Mouse (Mus musculus): ENCODE data around the gene Tle1.

The Tle1 gene

GRCm38 (mm10) chr4:72200559-72201409, at the start of gene Tle1:
TSS of gene Tle1 (minus strand) at chr4:72200919.
- peak; percentile 100 for DNase-seq

GRCm38 (mm10) chr4:72233584-72234219, 33.0 kb upstream of the Tle1 start:
- no peak for DNase-seq

DNA sequence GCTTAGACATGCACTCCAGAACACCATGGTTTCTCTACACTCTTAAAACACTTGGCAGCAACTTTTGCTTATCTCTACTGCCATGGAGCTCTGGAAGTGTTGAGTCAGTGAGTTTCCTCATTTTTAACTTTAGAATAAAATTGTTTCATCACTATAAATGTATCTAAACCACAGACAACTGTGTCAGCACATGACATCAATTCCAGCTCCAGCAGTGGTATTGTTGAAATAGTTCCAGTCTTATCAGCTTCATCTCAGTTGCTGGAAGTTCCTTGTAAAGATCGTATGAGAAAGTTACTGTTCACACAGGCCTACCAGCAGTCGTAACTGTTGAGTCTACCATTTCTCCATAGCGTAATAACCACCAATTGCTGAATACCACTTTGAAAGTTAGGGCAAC, 31.5 kb upstream of the Tle1 start:
- DNase-seq: no peak

DNA sequence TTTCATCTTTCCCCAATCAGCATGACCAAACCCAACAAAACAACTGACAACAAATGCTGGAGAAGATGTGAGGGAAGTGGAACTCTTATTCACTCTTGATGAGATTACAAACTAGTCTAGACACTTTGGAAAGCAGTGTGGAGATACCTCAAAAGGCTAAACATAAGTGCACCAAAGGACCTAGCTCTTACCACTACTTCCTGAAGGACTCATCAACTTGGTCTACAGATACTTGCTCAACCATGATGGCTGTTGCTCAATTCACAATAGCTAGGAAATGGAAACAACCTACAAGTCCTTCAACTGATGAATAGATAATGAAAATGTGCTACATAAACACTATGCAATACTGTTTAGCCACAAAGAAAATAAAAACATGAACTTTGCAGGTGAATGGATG, 30.1 kb upstream of the Tle1 start:
- DNase-seq: no peak

DNA sequence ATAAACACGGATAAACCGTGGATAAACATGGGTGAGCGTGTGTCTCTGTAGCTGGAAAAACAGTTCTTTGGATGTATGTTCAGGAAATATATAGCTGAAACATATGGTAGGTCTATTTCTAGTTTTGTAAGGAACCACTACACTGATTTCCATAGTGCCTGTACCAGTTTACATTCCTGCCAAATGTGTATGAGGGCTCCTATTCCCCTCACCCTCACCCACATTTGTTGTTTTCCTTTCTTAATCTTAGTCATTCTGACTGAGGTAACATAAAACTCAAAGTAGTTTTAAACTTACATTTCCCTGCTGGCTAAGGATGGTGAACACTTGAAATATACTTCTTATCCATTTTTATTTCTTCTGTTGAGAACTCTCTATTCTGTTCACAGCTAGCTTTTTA, 20.9 kb upstream of the Tle1 start:
- DNase-seq: no peak

GRCm38 (mm10) chr4:72204420-72205045, 3.8 kb upstream of the Tle1 start:
- no peak for DNase-seq

GRCm38 (mm10) chr4:72201521-72201991, 837 bp upstream of the Tle1 start:
- DNase-seq: peak; percentile 71

GRCm38 (mm10) chr4:72199571-72200558, 854 bp downstream of the Tle1 start:
- no peak for DNase-seq

DNA sequence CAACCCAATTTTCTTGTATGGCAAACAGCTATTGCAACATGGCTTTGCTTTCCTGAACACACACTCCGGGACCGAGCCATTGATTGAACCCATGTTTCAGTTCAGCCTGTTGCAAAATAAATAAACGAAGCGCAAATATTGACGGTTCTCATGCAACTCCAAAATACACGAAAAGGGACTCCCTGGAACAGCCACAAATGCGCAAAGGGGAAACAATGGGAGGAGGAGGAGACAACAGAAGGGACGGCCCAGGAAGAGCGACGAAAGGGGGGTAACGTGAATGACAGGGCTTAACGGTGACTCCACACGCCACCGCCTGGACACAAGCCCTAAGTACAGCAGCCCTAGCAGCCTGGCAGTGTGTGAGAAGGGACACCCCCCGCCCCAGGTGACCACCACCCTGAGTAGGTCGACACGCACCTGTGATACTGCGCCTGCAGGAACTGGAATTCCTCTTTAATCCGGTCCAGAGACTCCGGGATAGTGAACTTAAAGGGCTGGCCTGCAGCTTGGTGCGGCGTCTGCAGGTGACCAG, 1.8 kb downstream of the Tle1 start:
- peak; percentile 83 for DNase-seq

GRCm38 (mm10) chr4:72197888-72198605, 2.7 kb downstream of the Tle1 start:
- DNase-seq: peak; percentile 45

GRCm38 (mm10) chr4:72195116-72195835, 5.4 kb downstream of the Tle1 start:
- no peak for DNase-seq

DNA sequence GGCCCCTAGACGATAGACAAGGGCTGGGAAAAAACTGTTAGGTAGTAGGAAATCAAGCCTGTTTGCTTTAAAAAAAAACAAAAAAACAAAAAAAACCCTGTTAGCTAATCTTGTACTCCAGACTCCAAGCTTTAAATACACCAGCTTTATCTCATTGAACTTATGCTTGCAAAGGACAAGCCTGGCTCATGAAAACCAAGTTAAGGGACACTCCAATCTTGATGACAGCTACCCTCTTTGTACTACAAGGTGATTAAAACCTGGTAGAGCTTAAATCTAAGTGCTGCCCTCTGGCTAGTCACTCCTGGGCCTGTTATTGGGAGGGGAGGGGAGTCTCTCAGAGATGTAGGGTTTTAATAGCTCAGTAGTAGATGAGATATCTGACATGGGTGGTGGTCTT, 7.4 kb downstream of the Tle1 start:
- no peak for DNase-seq

- DNase-seq: no peak
Observed at GRCm38 (mm10) chr4:72184476-72184875, 16.2 kb downstream of the Tle1 start.

DNA sequence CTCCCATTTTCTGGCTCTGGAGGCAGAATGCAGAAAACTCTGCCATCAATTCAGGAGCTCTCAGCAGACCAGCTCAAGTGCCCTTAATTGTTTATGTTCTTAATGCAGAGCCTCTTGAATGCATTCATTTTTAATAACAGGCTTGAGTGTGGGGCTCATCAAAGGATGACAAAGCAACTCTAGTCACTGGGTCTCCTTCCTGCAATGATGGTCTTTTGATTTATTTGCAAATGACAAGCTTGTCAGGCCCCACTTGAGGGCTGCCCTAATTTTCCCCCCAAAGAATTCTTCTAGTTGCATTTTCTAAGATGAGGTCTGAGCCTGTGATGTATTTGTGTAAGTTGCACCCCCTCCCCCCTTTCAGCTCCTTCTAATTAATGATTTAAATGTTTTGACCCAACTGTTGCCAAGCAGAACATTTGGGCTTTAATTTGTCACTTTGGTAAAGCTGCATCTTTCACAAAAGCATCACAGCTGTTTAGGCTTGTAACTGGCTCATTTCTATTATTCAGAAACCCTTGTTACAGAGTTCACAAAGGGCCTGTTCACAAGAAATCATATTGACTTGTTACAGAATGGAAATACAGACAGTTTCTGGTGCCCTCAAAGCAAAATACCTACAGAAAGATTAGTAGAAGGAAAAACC, 18.3 kb downstream of the Tle1 start:
- DNase-seq: no peak

DNA sequence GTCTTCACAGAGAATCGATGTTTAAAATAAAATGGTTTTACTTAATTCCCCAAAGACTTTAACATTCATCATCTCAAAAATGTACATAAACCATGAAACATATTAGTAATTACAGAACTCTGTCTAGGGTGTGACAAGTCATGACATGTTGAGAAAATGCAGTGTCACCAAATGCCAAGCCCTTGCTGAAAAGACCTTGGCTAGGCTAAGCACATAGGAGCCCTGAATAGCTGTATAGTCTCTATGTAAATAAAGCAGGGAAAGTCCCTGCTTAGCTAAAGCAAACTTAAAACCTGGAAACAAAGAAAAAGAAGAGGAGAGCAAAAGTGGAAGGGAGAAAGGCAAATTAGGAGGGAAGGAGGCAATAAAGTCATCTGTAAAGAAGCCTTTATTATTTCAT, 24.8 kb downstream of the Tle1 start:
- no peak for DNase-seq

DNA sequence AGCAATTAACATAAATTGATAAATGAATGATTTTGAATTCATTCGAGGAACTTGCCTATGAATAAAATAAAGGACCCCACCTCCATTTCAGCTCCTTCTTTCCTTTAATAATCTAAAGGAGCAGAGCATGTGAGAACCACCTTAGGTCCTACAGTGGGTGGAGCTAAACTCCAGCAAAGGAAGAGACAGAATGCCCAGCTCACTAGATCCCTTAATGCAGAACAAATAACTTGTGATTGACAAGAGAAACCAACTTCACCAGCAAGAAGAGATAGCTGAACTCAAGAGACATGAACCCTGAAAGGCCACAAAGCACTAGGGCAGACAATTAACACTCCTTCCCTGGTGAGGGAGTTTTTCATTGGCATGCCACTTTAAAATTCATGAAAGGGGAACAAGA, 32.5 kb downstream of the Tle1 start:
- DNase-seq: no peak

- DNase-seq: no peak
Observed at GRCm38 (mm10) chr4:72167761-72168229, 32.9 kb downstream of the Tle1 start.

DNA sequence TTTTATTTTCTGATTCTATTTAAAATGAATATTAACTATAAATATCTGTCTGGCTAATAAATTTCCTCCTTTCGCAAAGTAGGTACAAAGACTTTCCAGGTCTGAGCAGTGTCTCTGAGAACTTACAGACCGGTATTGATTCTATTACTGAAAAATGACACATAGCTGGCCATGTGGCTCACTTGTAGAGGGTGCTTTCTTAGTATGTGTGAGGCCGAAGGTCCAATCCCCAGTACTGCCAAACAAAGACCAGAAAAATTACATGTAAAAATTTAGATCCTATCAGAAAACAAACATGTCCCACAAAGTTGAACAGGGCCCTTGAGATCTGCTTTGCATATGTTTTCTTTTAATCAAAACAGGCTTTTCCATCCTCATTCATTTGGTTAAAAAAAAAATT, 33.5 kb downstream of the Tle1 start:
- no peak for DNase-seq

- DNase-seq: no peak
Observed at GRCm38 (mm10) chr4:72166561-72166960, 34.2 kb downstream of the Tle1 start.

DNA sequence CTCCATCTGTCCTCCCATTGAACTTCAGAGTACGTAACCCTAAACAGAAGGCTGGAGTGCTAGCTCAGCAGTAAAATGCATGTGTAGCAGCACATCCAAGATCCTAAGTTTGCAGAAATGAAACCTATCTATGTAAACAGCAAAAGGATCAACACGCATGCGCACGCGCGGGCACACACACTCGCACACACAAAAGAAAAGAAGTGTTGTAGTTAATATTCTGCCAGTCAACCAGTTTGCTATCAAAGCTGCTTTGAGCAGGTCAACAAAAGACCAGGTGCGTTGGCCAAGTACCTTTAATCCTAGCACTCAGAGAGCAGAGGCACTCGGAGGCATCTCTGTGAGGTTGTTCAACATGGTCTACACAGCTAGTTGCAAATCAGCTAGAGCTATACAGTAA, 35.0 kb downstream of the Tle1 start:
- no peak for DNase-seq
